Mouse (Mus musculus) liver (tissue): ENCODE results near the gene H2afy2.

Experiments used
- DNase-seq: peaks from one replicate; pipeline ENCODE4 v3.0.0-alpha.2; 2020; ENCODE audit warnings: mixed read lengths

H2afy2 gene

GRCm38 (mm10) chr10:61720331-61720730 lies 63.6 kb downstream of the H2afy2 start:
- DNase-seq, result no peak

GRCm38 (mm10) chr10:61717406-61718296 lies 66.3 kb downstream of the H2afy2 start:
- no peak for DNase-seq

- no peak for DNase-seq
These were observed 67.7 kb downstream of the H2afy2 start for GRCm38 (mm10) chr10:61715996-61716864.

GRCm38 (mm10) chr10:61715462-61715837 lies 68.5 kb downstream of the H2afy2 start:
- no peak for DNase-seq

GRCm38 (mm10) chr10:61714771-61715461 lies 69.0 kb downstream of the H2afy2 start, which contains the start of gene Aifm2:
Aifm2 (plus strand) TSS chr10:61715263.
- DNase-seq, result peak; percentile 89

GRCm38 (mm10) chr10:61714146-61714545 lies 69.8 kb downstream of the H2afy2 start:
- no peak for DNase-seq

GRCm38 (mm10) chr10:61713601-61714000 lies 70.3 kb downstream of the H2afy2 start:
- no peak for DNase-seq

GRCm38 (mm10) chr10:61706412-61707375 lies 77.3 kb downstream of the H2afy2 start:
- no peak for DNase-seq

GRCm38 (mm10) chr10:61704663-61705062 lies 79.3 kb downstream of the H2afy2 start:
- no peak for DNase-seq

- DNase-seq, result no peak
These were observed 86.9 kb downstream of the H2afy2 start for GRCm38 (mm10) chr10:61697028-61697427.

- no peak for DNase-seq
These were observed 87.5 kb downstream of the H2afy2 start for GRCm38 (mm10) chr10:61696560-61696823.

- peak; percentile 25 for DNase-seq
These were observed 88.0 kb downstream of the H2afy2 start for GRCm38 (mm10) chr10:61695703-61696559.

- DNase-seq, result peak; percentile 95
These were observed 88.9 kb downstream of the H2afy2 start, which contains the start of gene Tysnd1 for GRCm38 (mm10) chr10:61694870-61695670. Tysnd1 (plus strand) TSS chr10:61695514.

GRCm38 (mm10) chr10:61693563-61693962 lies 90.4 kb downstream of the H2afy2 start:
- DNase-seq, result no peak

- no peak for DNase-seq
These were observed 94.5 kb downstream of the H2afy2 start for GRCm38 (mm10) chr10:61689405-61689804.
